Mouse (Mus musculus): ENCODE data around the gene Fam43b. TPM values are rescaled to one million over a fixed set of nuclear protein-coding genes. Genes with fewer than 3 reads are reported as not detected.

Gene Fam43b
- total RNA-seq, 2 experiments from 2014 or later: 48.0 TPM

DNA sequence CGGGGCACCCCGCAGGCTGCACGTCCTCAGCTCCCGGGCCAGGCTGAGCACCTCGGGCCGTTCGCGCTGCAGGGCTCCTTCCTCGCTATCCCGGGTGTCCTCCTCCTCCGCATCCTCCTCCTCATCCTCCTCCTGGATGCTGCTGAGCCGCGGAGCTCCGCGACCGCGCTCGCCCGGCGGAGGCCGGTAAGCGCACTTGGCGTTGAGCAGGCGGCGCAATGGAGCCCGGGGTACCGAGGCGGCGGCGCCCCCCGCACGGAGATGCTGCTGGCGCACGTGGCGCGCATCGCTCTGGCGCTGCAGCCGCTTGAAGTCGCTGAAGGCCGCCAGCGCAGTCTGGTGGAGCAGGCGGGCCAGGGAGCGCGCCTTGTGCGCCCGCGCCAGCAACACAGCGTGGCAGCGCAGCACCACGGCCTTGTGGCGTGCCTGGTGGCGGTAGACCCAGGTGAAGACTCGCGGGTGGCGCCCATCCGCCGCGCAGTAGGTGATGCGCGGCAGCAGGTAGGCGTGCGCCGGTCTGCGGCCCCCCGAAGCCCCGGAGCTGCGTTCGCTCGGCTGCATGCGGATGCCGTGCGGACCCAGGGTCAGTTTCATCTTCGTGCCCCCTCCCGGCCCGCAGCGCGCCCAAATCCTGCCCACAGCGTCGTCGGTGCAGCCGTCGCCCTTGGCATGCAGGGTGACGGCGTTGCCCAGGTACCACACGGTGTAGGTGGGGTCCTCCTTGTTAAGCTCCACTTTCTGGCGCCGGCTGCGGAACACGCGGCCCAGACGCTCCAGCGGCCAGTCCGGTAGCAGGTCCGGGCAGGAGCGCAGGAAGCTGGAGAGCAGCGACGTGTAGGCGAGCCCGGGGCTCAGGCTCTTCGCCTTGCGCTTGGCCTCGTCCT lies 999 bp downstream of the Fam43b start:
- peak; percentile 52 to 72 for DNase-seq (ENCODE audit: low spot score in 2 of 2)

GRCm38 (mm10) chr4:138393703-138394102 lies 2.6 kb downstream of the Fam43b start:
- peak; percentile 26 to 35 for DNase-seq (ENCODE audit: low spot score in 2 of 2)

DNA sequence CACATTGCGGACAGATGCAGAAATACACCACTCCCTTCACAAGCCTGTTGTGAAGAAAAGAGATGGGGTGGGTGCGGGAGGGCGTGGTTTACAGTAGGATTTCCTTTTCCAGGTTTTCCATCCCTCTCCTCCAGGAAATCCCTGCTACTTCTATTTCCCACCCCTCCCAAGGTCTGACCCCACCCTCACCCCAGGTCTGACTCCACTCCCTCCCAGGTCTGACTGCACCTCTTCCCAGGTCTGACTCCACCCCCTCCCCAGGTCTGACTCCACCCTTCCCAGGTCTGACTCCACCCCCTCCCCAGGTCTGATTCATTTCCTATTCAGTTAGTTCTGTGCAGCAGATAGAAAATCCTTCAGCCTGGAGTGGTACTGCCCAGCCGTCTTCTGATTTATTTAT lies 12.5 kb downstream of the Fam43b start:
- DNase-seq (ENCODE audit: low spot score in 2 of 2): no peak

DNA sequence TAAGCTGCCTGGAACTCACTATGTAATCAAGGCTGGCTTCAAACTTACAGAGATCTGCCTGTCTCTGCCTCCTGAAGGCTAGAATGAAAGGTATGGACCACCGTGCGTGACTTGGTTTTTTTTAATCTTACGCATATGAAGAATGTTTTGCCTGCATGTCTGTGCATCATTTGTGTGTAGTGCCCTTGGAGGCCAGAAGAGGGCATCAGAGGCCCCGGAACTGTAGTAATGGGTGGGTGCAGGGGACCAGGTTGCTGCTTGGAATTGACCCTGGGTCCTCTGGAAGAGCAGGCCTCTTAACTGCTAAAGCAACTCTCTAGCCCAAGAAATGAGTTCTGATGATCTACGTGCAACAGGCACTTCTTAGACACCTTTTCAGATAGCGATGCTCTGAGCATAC lies 13.9 kb downstream of the Fam43b start:
- no peak for DNase-seq (ENCODE audit: low spot score in 2 of 2)

DNA sequence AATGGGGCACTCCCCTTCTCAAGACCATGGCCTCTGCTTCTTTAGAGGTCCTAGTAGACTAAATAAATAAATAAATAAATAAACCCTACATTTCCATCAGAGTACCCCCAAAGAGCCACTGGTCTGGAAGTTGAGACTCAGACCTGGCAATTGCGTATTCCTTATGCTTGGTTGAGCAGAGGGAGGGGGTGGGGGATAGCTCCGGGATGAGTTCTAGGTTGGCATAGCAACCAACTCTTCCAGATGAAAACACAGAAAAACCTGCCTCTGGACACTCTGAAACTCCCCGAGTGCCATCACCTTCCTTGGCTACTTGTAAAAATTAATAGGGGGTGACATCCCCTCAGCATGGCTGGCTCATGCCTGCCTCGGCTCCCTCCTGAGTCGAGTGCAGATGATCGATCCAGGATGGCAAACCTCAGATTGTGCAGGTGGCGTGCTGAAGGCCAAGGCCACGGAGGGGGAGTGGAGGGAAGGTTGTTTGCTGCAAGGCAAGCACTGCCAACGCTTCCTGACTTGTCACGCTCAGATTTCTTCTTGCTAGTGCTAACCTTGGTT lies 16.1 kb downstream of the Fam43b start:
- DNase-seq (ENCODE audit: low spot score in 2 of 2): no peak

GRCm38 (mm10) chr4:138379091-138379840 lies 17.1 kb downstream of the Fam43b start:
- peak; percentile 58 to 69 for DNase-seq (ENCODE audit: low spot score in 2 of 2)

DNA sequence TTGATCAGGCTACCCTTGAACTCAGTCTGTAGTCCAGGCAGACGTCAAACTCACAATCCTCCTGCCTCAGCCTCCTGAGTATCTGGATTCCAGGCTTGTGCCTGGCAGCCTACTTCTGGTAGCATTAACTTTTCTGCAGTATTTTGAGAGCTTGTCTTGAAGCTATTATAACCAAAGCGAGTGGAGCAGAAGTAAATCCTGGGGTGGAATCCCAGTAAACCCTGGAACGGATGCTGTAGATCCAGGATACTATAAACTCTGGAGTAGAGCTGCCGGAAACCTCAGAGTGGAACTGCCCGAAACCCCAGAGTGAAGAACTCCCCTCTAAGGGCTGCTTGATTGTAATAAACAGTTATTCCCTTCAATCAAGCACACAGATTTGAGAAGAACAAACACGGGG lies 18.8 kb downstream of the Fam43b start:
- DNase-seq (ENCODE audit: low spot score in 2 of 2): peak; percentile 39 to 40

- DNase-seq (ENCODE audit: low spot score in 2 of 2): no peak
Observed at GRCm38 (mm10) chr4:138375117-138375516, 21.2 kb downstream of the Fam43b start.

- DNase-seq (ENCODE audit: low spot score in 2 of 2): no peak
Observed at GRCm38 (mm10) chr4:138370996-138371516, 25.3 kb downstream of the Fam43b start.

- DNase-seq (ENCODE audit: low spot score in 2 of 2): no peak
Observed at GRCm38 (mm10) chr4:138368498-138369260, 27.6 kb downstream of the Fam43b start.

DNA sequence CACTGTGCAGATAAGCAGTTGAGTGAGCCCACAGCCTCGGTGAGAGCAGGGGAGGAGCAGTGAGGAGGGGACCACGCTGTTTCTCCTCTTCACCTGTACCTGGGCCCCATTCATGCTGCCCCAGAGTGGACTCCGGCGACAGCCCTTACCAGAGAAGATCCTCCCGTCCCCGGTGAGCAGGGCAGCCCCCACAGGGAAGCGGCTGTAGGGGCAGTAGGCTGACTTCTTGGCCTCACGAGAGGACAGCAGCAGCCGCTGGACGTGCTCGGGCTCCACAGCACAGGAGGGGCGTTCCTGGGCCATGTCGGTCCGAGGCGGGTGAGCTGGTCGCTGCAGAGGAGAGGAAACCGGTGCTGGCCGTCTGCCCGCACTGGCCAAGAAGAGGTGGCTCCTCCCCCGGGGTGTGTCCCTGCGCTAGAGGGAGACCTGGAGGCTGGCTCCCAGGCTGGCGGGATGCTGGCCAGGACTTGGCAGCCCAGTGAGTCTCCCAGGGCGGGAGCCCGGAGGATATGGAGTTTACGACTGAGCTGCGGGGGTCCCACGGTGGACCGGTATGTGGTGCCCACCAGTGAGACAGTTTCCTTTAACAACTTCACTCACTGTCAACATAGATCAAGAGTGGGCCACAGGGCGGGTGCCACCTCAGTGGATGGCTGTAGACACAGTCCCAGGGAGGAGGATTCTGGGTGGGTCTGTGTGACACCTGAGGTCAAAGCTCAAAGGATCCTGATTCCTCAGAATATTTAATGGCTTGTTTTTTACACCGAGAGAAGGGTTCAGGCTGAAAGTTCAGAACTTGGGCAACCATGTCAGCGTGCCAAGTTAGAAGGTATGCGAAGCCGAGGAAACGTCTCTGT lies 28.5 kb downstream of the Fam43b start, which contains the start of gene Cda:
Gene Cda, minus strand, starts transcription at position 352 of the 857 bp plus-strand sequence.
- DNase-seq (ENCODE audit: low spot score in 2 of 2): peak; percentile 36 to 53

DNA sequence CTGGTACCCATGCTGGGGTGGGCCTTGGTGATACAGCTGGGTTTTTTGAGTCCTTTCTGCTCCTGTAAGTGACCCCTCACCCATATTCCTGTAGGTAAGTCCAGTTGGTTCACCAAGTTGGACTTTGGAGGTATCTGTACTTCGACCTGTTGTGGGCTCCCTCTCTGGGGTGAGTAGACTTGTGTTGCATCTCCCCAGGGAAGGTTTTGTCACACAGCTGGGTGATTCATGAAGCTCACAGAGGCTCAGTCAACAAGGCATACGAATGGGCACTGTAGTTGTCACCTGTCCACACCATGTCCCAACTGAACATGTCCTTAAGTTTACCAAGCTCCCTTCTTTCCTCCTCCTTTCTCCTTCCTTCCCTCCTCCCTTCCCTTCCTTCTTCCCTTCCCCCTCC lies 29.8 kb downstream of the Fam43b start:
- DNase-seq (ENCODE audit: low spot score in 2 of 2): no peak

DNA sequence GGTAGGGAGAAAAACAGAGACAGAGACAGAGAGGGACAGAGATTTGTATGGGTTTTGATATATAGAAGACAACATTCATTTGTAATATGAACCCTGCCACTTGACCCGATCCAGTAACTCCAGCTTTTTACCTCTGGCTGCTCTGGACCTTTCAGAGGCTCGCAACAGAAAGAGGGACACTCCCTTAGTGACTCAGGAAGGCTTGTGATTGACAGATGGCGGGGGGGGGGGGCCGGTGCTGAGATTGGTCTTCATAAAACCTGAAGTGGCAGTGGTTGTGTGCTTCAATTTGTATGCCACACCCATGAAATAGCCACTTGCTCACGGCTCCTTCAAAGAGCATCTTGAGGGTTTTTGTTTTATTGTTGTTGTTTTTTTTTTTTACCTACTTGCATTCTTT lies 32.8 kb downstream of the Fam43b start:
- no peak for DNase-seq (ENCODE audit: low spot score in 2 of 2)

- DNase-seq (ENCODE audit: low spot score in 2 of 2): no peak
Observed at GRCm38 (mm10) chr4:138362883-138363282, 33.4 kb downstream of the Fam43b start.

- no peak for DNase-seq (ENCODE audit: low spot score in 2 of 2)
Observed at GRCm38 (mm10) chr4:138361370-138361821, 34.9 kb downstream of the Fam43b start.

GRCm38 (mm10) chr4:138358176-138358575 lies 38.2 kb downstream of the Fam43b start:
- DNase-seq (ENCODE audit: low spot score in 2 of 2): no peak

GRCm38 (mm10) chr4:138356551-138356950 lies 39.8 kb downstream of the Fam43b start:
- DNase-seq (ENCODE audit: low spot score in 2 of 2): no peak

- DNase-seq (ENCODE audit: low spot score in 2 of 2): no peak
Observed at GRCm38 (mm10) chr4:138356141-138356540, 40.2 kb downstream of the Fam43b start.

DNA sequence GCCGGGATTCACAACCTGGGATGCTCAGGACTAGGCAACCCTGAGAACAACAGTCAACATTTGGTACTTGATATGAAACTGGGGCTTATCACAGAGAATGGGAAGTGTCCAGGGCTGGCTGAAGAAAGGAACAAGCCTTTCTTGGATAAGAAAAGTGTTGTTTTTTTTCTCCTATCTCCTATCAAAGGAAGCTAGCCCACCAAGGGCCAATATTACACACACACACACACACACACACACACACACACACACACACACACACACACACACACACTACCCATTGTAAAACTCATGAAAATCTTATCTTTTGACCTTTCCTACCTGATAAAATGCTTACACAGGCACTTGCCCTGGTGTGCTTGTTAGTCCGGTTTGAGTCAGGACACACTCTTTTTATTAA lies 40.8 kb downstream of the Fam43b start:
- no peak for DNase-seq (ENCODE audit: low spot score in 2 of 2)

Data from left cerebral cortex, adult 18-20 months (tissue).